Mouse (Mus musculus) splenic B cell, adult 2 months (primary cell): Measurements from ENCODE around the gene Zfp142.

ENCODE experiments used
- DNase-seq: peaks from one replicate; pipeline ENCODE4 v3.0.0-alpha.2; 2011; ENCODE audit warnings: low read depth, low spot score
- H3K27me3 ChIP-seq: 2 replicates; pipeline ENCODE4 v1.6.1; 2012; ENCODE audit warnings: mild to moderate bottlenecking, low read length, moderate library complexity, mixed read lengths; ENCODE audit not compliant: control insufficient read depth, poor library complexity, insufficient read depth, severe bottlenecking
- H3K36me3 ChIP-seq: 2 replicates; pipeline ENCODE4 v1.6.1; 2012; ENCODE audit warnings: mild to moderate bottlenecking, low read length, moderate library complexity, mixed read lengths; ENCODE audit not compliant: control insufficient read depth, poor library complexity, insufficient read depth, severe bottlenecking

The Zfp142 gene

GRCm38 (mm10) chr1:74559061-74559460 is 29.0 kb downstream of the Zfp142 start:
- no peak for DNase-seq
- Histone ChIP-seq H3K36me3 (no peaks in the 10 kb centered on the region), H3K27me3 (no peaks in the 10 kb centered on the region)

GRCm38 (mm10) chr1:74544184-74544583 is 43.9 kb downstream of the Zfp142 start, which contains the start of gene Usp37:
TSS of gene Usp37 (minus strand) at chr1:74544284.
- Histone ChIP-seq H3K27me3 (no peaks in the 10 kb centered on the region), H3K36me3 (no peaks in the 10 kb centered on the region)
- DNase-seq: no peak

GRCm38 (mm10) chr1:74542451-74542961 is 45.5 kb downstream of the Zfp142 start, which contains the start of gene Plcd4:
TSS of gene Plcd4 (plus strand) at chr1:74542888.
- DNase-seq: no peak
- Histone ChIP-seq H3K27me3 (no peaks in the 10 kb centered on the region), H3K36me3 (no peaks in the 10 kb centered on the region)

GRCm38 (mm10) chr1:74538650-74539049 is 49.4 kb downstream of the Zfp142 start:
- Histone ChIP-seq H3K27me3 (no peaks in the 10 kb centered on the region), H3K36me3 (no peaks in the 10 kb centered on the region)
- no peak for DNase-seq

GRCm38 (mm10) chr1:74528589-74528988 is 59.5 kb downstream of the Zfp142 start:
- H3K27me3 ChIP-seq: no peaks in the 10 kb centered on the region
- peaks cover 16% of the 10 kb centered on the region; the same call in 1 of the 2 replicates for H3K36me3 ChIP-seq
- DNase-seq: no peak

- no peak for DNase-seq
- Histone ChIP-seq H3K36me3 (peaks cover 17% of the 10 kb centered on the region), H3K27me3 (no peaks in the 10 kb centered on the region)
Observed at GRCm38 (mm10) chr1:74524746-74525145, 63.3 kb downstream of the Zfp142 start.

- DNase-seq: no peak
- no peaks in the 10 kb centered on the region for H3K27me3 ChIP-seq
- peaks cover 10% of the 10 kb centered on the region for H3K36me3 ChIP-seq
Observed at GRCm38 (mm10) chr1:74519875-74520274, 68.2 kb downstream of the Zfp142 start.
